Mouse (Mus musculus) lung, postnatal 36 days (tissue): ENCODE data around the gene Ppp1r26.

Source experiments
- DNase-seq: peaks from one replicate; pipeline ENCODE4 v3.0.0; 2022; ENCODE audit warnings: mixed read lengths

Ppp1r26 gene

GRCm38 (mm10) chr2:28446515-28447314 is at the start of gene Ppp1r26:
TSS of gene Ppp1r26 (plus strand) at chr2:28446800.
- DNase-seq, result peak; percentile 37

- no peak for DNase-seq
Measured at GRCm38 (mm10) chr2:28396928-28397327, 49.7 kb upstream of the Ppp1r26 start.

GRCm38 (mm10) chr2:28397417-28398119 is 49.0 kb upstream of the Ppp1r26 start:
- DNase-seq, result peak; percentile 9

- DNase-seq, result peak; percentile 68
Measured at GRCm38 (mm10) chr2:28401647-28402046, 45.0 kb upstream of the Ppp1r26 start.

GRCm38 (mm10) chr2:28402128-28402527 is 44.5 kb upstream of the Ppp1r26 start:
- DNase-seq, result peak; percentile 24

GRCm38 (mm10) chr2:28407796-28408195 is 38.8 kb upstream of the Ppp1r26 start:
- DNase-seq, result no peak

GRCm38 (mm10) chr2:28409144-28409543 is 37.5 kb upstream of the Ppp1r26 start:
- DNase-seq, result no peak

GRCm38 (mm10) chr2:28409566-28409965 is 37.0 kb upstream of the Ppp1r26 start:
- no peak for DNase-seq

GRCm38 (mm10) chr2:28412936-28413335 is 33.7 kb upstream of the Ppp1r26 start:
- DNase-seq, result no peak

- no peak for DNase-seq
Measured at GRCm38 (mm10) chr2:28414116-28414756, 32.4 kb upstream of the Ppp1r26 start.

GRCm38 (mm10) chr2:28414757-28415137 is 31.9 kb upstream of the Ppp1r26 start:
- DNase-seq, result no peak

GRCm38 (mm10) chr2:28415387-28416024 is 31.1 kb upstream of the Ppp1r26 start:
- DNase-seq, result no peak

- no peak for DNase-seq
Measured at GRCm38 (mm10) chr2:28416511-28416910, 30.1 kb upstream of the Ppp1r26 start.

GRCm38 (mm10) chr2:28418034-28418433 is 28.6 kb upstream of the Ppp1r26 start:
- peak; percentile 92 for DNase-seq

- DNase-seq, result peak; percentile 94
Measured at GRCm38 (mm10) chr2:28419898-28420297, 26.7 kb upstream of the Ppp1r26 start.

- DNase-seq, result peak; percentile 74
Measured at GRCm38 (mm10) chr2:28423167-28423566, 23.4 kb upstream of the Ppp1r26 start.

GRCm38 (mm10) chr2:28427226-28427625 is 19.4 kb upstream of the Ppp1r26 start:
- no peak for DNase-seq

GRCm38 (mm10) chr2:28430846-28431245 is 15.8 kb upstream of the Ppp1r26 start:
- DNase-seq, result no peak

GRCm38 (mm10) chr2:28432811-28433210 is 13.8 kb upstream of the Ppp1r26 start:
- DNase-seq, result peak; percentile 63

- DNase-seq, result no peak
Measured at GRCm38 (mm10) chr2:28433512-28433911, 13.1 kb upstream of the Ppp1r26 start.

- DNase-seq, result no peak
Measured at GRCm38 (mm10) chr2:28435401-28435800, 11.2 kb upstream of the Ppp1r26 start.

GRCm38 (mm10) chr2:28440842-28441241 is 5.8 kb upstream of the Ppp1r26 start:
- no peak for DNase-seq

- DNase-seq, result no peak
Measured at GRCm38 (mm10) chr2:28445082-28445481, 1.5 kb upstream of the Ppp1r26 start.
